Mouse (Mus musculus) brain, embryonic 18.5 days (tissue): Measurements from ENCODE around the gene Pde6c.

ENCODE experiments used
- DNase-seq: peaks from one replicate; pipeline ENCODE4 v3.0.0-alpha.2; 2012; ENCODE audit warnings: low read depth, low spot score

Pde6c gene

DNA sequence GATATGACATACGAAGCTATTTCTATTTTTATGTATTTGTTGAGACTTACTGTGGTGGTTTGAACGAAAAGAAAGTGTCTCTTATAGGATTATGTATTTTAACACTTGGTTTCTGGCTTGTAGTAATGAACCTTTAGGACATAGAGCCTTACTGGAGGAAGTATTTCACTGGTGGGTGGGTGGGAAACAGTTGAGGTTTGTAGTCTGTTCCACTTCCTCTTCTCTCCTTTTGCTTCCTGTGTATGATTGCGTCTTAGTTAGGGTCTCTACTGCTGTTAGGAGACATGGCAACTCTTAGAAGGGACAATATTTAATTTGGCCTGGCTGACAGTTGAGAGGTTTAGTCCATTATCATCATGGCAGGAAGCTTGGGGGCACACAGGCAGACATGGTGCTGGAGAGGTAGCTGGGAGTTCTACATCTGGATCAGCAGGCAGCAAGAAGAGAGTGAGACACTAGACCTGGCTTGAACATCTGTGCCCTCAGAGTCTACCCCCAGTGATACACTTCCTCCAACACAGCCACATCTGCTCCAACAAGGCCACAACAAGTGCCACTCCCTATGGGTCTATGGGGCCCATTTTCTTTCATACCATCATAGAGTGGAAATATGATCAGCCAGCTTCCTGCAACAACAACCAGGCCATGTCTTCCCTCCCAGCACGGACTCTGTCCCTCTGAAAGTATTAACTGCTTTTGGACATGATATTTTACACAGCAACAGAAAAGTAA is 11.1 kb downstream of the Pde6c start:
- DNase-seq, result no peak

DNA sequence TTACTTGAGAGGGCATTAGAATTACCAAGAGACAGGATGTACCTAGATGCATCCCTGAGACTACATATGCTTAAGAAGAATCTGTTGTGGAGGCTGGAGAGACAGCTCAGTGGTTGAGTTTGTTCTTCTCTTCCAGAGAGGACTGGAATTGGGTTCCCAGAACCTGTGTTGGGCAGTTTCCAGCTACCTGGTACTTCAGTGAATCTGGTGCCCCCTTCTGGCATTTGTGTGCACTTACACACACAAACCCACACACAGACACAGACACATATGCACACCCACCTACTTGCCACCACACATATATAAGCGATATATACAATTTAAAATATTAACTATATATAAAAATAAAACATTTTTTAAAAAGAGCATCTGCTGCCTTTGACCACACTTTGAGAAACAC is 23.7 kb downstream of the Pde6c start:
- no peak for DNase-seq

- DNase-seq, result no peak
These were observed 29.2 kb downstream of the Pde6c start for GRCm38 (mm10) chr19:38161648-38162354.

DNA sequence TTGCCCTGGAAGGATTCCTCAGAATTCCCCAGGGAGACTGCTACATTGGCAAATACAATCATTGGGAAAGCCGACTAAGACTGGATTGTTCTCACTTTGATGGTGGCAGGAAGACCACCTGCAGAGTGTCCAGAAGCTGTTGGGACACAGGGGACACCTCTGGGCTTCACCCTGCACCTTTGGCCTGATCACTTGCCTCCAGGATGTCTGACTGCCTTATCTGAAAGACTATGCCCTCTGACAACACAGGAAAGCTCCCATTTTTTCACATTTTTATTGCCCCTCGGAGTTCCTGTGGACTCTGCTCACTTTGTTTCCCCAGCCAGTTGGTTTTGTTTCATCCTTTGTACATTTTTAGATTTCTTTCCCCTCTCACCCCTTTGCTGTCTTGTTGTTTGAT is 32.1 kb downstream of the Pde6c start:
- no peak for DNase-seq

DNA sequence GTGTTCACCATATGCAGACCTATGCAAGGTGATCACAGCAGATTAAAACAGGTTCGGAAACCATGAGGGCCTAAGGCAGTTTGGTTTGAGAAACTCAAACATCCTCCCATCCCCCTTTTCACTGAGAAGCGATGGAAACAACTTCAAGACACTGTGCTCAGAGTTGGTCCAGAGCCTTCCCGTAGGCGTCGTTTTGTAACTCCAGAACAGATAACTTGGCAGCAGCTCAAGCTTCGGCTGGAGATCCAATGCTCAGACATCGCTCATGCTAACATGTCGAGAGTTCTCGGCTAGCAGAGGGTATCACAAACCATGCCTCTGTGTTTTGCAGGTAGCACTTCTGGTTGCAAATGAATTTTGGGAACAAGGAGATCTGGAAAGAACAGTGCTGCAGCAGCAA is 47.1 kb downstream of the Pde6c start:
- no peak for DNase-seq

DNA sequence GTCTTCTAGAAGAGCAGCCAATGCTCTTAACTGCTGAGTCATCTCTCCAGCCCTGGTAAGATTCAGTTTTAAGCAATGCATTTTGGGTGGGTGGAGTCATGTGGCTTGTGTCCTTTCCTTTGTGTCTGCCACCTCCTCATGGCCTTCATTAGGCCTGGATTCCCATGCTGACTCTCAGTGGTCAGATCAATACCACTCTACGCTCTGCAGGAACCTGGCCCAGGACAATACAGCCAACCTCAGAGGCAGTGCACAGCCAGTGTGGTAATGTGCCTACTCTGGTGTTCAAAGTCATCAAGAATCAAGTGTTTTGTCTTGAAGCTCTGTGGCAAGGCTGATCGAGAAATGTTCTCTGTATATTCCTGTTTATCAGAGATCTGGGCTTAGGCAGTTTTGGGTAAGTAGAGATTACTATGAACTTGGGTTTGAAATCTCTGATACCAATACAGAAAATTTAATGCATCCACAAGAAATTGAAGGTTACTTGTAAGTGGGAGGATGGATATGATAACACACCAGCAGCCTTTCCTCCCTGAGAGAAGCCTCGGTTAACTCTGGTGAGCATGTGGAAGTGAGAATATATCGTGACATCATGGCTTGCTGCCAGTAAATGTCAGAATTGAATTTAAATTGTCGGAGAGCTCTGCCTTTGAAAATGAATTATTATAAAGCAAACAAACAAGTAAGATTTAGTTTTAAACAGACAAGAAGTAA is 54.2 kb downstream of the Pde6c start:
- DNase-seq, result peak; percentile 8

GRCm38 (mm10) chr19:38187345-38187680 is 54.7 kb downstream of the Pde6c start:
- DNase-seq, result peak; percentile 28

- no peak for DNase-seq
These were observed 58.0 kb downstream of the Pde6c start for GRCm38 (mm10) chr19:38190606-38191005.

- DNase-seq, result no peak
These were observed 58.9 kb downstream of the Pde6c start for GRCm38 (mm10) chr19:38191446-38191845.

GRCm38 (mm10) chr19:38195245-38195644 is 62.7 kb downstream of the Pde6c start:
- no peak for DNase-seq

- DNase-seq, result no peak
These were observed 66.2 kb downstream of the Pde6c start for GRCm38 (mm10) chr19:38198731-38199130.

GRCm38 (mm10) chr19:38206669-38207068 is 74.1 kb downstream of the Pde6c start:
- DNase-seq, result no peak

DNA sequence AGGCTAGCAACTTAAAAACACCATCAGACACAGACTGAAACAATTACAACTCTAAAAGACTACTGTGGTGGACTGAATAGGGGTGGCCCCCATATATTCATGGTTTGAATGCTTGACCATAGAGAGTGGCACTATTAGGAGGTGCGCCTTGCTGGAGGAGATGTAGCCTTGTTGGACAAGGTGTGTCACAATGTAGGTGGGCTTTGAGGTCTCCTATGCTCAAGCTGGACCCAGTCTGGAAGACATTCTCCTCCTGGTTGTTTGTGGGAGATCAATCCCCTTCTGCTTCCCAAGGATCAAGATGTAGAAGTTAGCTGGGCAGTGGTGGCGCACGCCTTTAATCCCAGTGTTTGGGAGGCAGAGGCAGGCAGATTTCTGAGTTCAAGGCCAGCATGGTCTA is 85.1 kb downstream of the Pde6c start:
- DNase-seq, result no peak

DNA sequence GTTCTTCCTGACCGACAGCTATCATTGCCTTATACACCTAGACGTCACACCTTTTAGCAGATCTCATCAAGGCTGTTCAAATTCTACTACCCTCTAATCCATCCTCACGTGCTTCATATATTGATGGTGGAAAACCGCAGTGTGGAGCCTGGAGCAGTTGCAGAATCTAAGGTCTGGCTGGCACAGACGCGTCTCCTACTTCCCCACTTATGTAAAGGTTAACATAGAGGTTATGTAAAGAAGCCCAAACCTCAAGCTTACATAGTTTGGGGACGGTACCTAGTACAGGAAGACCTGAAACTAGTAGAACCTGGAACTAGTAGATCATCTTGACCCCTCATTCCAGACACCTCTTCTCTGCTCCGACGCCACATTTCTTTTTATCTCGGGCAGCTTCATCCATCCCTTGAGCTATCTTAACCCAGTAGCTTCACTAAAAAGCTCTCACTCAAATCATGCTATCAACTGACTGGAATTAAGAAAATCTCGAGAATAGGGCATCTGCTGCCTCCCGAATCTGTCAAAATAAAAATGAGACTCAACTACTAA is 90.8 kb downstream of the Pde6c start:
- no peak for DNase-seq

- peak; percentile 83 for DNase-seq
These were observed 91.5 kb downstream of the Pde6c start, which contains the start of gene Fra10ac1 for GRCm38 (mm10) chr19:38223905-38224684. Gene Fra10ac1, minus strand, starts transcription at chr19:38224156.

GRCm38 (mm10) chr19:38224685-38225060 is 92.1 kb downstream of the Pde6c start:
- DNase-seq, result no peak

DNA sequence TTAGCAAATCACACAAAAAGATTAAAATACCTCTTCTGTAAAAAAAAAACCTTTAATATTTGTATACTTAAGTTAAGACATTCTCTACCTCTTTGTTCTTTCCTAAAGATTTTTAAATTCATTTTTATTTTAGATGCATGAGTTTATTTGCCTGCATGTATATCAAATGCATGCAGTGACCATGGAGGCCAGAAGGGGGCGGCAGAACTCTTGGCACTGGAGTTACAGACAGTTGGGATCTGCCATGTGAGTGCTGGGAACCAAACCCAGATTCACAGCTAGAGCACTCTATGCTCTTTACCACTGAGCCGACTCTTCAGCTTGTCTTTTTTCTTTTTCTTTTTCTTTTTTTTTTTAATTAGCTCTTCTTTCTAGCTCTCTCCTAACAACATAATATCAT is 96.1 kb downstream of the Pde6c start:
- DNase-seq, result no peak

DNA sequence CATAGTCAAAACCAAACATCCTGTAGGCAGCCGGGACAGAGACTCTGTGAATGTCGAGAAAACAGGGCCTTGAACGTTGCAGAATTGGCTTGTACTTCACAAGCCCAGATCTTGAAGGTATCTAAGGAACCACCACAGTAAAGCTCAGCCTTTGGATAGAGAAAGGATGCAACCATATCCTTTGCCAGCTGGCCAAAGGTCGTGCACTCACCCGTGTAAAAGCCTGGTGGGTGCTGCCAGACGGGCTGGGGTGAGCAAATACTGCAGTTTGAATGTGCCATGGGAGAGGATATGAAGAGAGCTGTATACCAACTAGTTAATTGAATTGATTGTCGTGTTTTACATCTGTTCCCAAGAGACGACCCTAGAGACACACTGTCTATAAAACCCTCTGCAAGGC is 99.5 kb downstream of the Pde6c start:
- DNase-seq, result no peak

- no peak for DNase-seq
These were observed 99.9 kb downstream of the Pde6c start for GRCm38 (mm10) chr19:38232516-38232915.
